Mouse (Mus musculus): ENCODE data around the gene Gna11.

The Gna11 gene

DNA sequence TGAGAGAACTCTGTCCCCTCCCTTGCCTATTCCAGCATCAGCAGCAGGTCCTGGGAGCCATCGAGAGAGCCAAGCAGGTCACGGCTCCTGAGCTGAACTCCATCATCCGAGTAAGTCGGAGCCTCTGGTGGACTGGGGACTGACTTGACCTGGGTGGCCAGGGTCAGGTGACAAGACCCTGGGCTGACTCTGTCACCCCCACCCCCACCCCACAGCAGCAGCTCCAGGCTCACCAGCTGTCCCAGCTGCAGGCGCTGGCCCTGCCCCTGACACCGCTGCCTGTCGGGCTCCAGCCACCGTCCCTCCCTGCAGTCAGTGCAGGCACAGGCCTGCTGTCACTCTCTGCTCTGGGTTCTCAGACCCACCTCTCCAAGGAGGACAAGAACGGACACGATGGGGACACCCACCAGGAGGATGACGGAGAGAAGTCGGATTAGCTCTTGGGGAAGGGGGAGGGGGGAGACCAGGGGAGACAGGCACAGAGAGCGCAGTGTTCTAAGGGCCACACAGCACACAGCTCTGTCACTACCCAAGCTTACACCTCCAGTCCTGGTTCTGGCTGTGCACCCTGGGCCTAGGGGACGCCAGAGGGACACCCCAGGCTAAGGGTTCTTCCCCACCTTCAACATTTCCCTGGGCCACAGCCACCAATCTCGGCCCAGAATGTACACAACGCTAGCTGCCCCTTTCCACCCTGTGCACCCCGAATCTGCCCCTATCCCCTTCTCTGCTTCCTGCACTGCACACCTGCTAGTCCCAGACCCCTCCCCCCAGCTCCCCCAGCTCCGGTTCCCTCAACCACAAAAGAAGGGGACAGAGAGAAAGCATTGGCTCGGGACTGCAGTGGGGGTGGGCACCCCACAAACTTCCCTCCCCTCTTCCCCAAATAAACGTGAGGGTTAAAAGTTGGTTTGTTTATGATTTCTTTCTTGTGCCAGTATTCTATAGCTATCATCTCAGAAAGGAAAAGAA lies 20.6 kb upstream of the Gna11 start:
- no peak for DNase-seq (ENCODE audit: low spot score in 2 of 2)

- DNase-seq (ENCODE audit: low spot score in 2 of 2), result peak in 1 of 2 experiments; percentile 81
These were observed 19.7 kb upstream of the Gna11 start for GRCm38 (mm10) chr10:81564734-81565133.

DNA sequence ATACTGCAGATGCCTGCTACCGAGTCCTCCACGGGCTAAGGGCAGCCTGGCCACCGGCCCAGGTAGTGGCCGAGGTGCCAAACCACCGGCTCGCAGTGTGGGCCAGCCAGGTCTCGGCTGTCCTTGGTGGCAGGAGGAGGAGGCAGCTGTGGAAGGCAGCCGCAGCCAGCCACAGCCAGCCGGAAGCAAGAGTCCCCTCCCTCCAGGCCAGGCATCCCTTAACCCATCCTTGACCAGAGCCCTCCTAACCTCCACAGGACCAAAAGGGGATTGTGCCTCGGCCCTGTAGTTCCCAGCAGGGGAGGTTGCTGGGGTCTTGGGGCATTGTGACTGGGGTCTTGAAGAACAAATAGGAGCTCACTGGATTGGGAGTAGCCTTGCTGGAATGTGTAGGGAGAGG lies 19.2 kb upstream of the Gna11 start:
- DNase-seq (ENCODE audit: low spot score in 2 of 2), result no peak

DNA sequence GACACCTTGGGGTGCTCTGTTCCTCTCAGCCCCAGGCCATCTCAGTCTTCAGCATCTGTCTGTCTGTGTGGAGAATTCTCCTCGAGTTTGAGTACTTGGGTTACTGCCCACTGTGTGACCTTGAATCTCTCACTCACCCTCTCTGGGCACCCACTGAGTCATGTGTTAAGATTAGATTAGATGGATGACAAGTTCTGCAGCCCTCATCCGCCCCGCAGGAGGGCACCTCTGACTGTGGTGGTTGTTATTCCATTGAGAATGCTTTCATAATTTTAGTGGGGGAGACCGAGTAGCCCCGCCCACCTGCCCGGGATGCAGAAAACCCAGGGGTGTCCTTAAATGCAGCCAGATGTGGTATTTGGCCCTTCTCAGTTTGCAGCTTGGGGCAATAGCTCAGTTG lies 18.5 kb upstream of the Gna11 start:
- DNase-seq (ENCODE audit: low spot score in 2 of 2), result no peak

GRCm38 (mm10) chr10:81562411-81562810 lies 17.4 kb upstream of the Gna11 start:
- no peak for DNase-seq (ENCODE audit: low spot score in 2 of 2)

- peak; percentile 50 to 76 for DNase-seq (ENCODE audit: low spot score in 2 of 2)
These were observed 15.9 kb upstream of the Gna11 start for GRCm38 (mm10) chr10:81560719-81561459.

- DNase-seq (ENCODE audit: low spot score in 2 of 2), result peak; percentile 71 to 75
These were observed 14.9 kb upstream of the Gna11 start for GRCm38 (mm10) chr10:81559627-81560539.

- DNase-seq (ENCODE audit: low spot score in 2 of 2), result peak; percentile 68 to 81
These were observed 14.2 kb upstream of the Gna11 start, which contains the start of gene Aes for GRCm38 (mm10) chr10:81559163-81559626. Gene Aes, plus strand, starts transcription at chr10:81559488.

GRCm38 (mm10) chr10:81557491-81557890 lies 12.5 kb upstream of the Gna11 start:
- DNase-seq (ENCODE audit: low spot score in 2 of 2), result no peak

GRCm38 (mm10) chr10:81556282-81556681 lies 11.3 kb upstream of the Gna11 start:
- peak in 1 of 2 experiments; percentile 54 for DNase-seq (ENCODE audit: low spot score in 2 of 2)

- peak in 1 of 2 experiments; percentile 48 for DNase-seq (ENCODE audit: low spot score in 2 of 2)
These were observed 9.1 kb upstream of the Gna11 start for GRCm38 (mm10) chr10:81553807-81554755.

DNA sequence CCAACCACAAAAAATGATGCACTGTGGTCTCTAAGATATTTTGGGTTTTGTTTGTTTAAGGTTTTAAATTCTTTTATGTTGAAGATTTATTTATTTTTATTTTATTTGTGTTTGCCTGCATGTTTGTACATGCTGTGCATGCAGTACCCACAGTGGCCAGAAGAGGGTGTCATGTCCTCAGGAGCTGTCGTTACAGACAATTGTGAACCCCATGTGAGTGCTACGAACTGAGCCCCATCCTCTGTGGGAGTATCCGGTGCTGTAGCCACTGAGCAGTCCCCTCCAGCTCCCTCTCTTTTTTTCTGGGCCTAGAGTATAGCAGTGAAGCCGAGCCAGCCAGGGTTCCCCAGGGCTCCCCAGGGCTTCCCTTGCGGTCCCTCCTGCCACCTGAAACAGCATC lies 8.2 kb upstream of the Gna11 start:
- peak in 1 of 2 experiments; percentile 75 for DNase-seq (ENCODE audit: low spot score in 2 of 2)

GRCm38 (mm10) chr10:81551597-81552102 lies 6.7 kb upstream of the Gna11 start:
- peak; percentile 68 to 86 for DNase-seq (ENCODE audit: low spot score in 2 of 2)

- DNase-seq (ENCODE audit: low spot score in 2 of 2), result peak; percentile 73 to 88
These were observed 5.3 kb upstream of the Gna11 start for GRCm38 (mm10) chr10:81550257-81550656.

DNA sequence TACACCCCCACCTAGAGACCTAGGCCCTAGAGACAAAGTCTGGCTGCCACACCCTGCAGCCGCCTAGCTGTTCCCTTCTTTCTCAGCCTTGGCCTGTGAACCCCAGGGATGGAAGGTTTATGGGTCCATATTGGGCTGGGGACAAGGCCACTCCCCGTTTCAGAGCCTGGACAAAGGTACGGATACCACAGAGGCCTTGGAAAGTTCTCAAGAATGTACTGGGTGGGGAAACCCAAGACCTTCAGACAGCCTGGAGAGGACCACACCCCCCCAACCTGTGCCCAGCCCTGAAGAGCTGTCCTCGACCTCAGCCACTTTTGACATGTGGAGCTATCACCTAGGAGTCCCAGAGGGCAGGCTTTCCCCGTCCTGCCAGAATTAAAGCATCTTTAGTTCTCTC lies 4.0 kb upstream of the Gna11 start:
- DNase-seq (ENCODE audit: low spot score in 2 of 2), result no peak

- DNase-seq (ENCODE audit: low spot score in 2 of 2), result no peak
These were observed 2.0 kb upstream of the Gna11 start for GRCm38 (mm10) chr10:81546788-81547571.

DNA sequence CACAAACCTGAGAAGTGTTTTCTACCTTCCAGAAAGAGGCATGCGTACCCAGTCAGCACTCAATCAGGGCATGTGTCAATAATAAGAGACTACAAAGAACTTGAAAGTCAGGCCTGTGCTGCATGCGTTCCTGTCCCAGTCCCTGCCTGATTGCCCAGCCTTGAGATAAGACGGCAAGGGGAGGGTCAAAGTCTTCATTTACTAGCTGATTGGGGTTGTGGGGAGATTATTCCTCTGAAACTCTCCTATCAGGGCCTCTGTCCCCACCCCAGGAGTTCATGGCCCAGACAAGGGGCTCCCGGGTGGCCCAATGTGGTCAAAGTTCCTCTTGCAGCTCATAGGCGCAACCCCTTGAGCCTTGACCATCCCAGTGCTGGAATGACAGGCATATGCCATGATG lies 1.3 kb upstream of the Gna11 start:
- no peak for DNase-seq (ENCODE audit: low spot score in 2 of 2)

- peak in 1 of 2 experiments; percentile 42 for DNase-seq (ENCODE audit: low spot score in 2 of 2)
These were observed 462 bp downstream of the Gna11 start for GRCm38 (mm10) chr10:81544296-81545160.

Data from spleen, postnatal 10 days (tissue).